Mouse (Mus musculus): Measurements from ENCODE around the gene Brd1.

GRCm38 (mm10) chr15:88768537-88768936 lies 34.5 kb upstream of the Brd1 start:
- TF ChIP-seq GATA1 (IDR thresholded peaks at IDR 0.05; ENCODE audit: low read length) (no peak), TAL1 (IDR thresholded peaks at IDR 0.05; ENCODE audit: low read length) (no peak)
